Mouse (Mus musculus): ENCODE measurements around the gene Smu1. TPM values are rescaled to one million over a fixed set of nuclear protein-coding genes. Genes with fewer than 3 reads are reported as not detected.

The Smu1 gene
- polyA plus RNA-seq, 1 experiment: 41.9 TPM

DNA sequence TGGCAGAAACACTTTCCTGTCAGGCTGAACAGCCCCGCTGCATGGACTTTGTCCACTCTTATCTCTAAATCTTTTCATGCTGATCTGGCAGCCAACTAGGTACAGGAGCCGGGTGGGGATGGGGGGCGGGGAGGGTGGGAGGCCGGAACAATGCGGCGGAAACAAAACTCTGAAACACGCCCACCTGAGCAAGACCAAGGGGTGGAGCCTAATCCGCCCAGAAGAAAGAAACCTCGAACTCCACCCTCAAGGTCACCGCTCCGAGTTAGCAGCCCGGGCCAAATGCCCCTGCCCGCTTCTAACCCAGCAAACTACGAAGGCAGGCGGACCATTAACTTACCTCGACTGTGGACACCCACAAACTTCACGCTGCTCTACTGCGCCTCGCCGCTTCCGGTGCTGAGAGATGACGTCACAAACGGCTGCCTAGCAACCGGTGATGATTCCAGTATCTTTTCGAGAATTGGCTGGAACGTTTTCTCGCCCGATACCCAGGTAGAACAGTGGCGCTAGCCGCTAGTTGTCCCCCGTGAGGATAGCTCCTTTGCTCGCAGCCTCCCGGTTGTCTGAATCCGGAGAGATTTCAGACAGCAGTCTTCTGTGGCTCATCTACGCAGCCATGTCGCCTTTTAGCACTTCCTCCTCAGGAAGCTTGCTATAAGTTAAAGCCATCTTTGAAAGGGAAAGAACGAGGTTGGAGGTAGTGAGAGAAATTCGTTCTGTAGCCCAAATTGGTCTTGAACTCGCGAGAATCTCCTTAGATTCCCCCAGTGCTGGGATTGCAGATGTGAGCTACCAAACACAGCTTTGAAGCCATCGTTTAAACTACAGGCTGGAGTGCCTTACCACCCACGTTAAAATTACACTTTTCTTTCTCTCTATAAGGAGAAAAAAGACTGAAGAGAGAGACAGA is 54.7 kb downstream of the Smu1 start, which contains the start of gene Aptx:
Aptx (minus strand) TSS at position 398 of the 913 bp plus-strand sequence.
- Histone ChIP-seq H3K4me1 (ENCODE audit: control insufficient read depth, insufficient read depth, low read length) (no peaks in the 10 kb centered on the region; the same call in 1 of the 2 replicates), H3K27ac (ENCODE audit: control insufficient read depth, insufficient read depth, low read depth, low read length, poor library complexity) (peak within 1 kb of the TSS; percentile 93), H3K4me3 (replicated peaks; ENCODE audit: control insufficient read depth, low read depth, low read length) (peak within 1 kb of the TSS; percentile 76)
- WGBS: under 1% methylated on average over 42 of the region's 42 CpGs
- TF ChIP-seq POLR2A (IDR thresholded peaks at IDR 0.05; ENCODE audit: borderline replicate concordance, control insufficient read depth, low read depth, low read length) (peak; percentile 36; the same call in 1 of the 2 replicates), CTCF (IDR thresholded peaks at IDR 0.05; ENCODE audit: control insufficient read depth, insufficient read depth, low read length) (no peak)

DNA sequence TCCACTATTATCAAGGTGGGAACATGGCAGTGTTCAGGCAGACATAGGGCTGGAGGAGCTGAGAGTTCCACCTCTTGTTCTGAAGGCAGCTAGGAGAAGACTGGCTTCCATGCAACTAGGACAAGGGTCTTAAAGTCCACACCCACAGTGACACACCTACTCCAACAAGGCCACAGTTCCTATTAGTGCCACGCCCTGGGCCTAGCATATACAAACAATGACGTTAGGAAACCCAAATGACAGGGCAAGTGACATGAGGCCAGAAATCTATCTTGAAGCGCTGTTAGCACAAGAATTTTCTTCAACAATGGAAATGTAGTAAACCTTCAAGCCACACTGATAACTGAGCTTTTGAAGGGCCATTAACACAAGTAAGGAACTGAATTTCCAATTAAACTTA is 55.9 kb downstream of the Smu1 start:
- H3K27ac ChIP-seq (ENCODE audit: control insufficient read depth, insufficient read depth, low read depth, low read length, poor library complexity): no peak overlapping the region
- WGBS: 72% methylated on average over 3 of the region's 3 CpGs
- no peaks in the 10 kb centered on the region; the same call in 1 of the 2 replicates for H3K4me1 ChIP-seq (ENCODE audit: control insufficient read depth, insufficient read depth, low read length)
- H3K4me3 ChIP-seq (replicated peaks; ENCODE audit: control insufficient read depth, low read depth, low read length): no peak overlapping the region
- TF ChIP-seq POLR2A (IDR thresholded peaks at IDR 0.05; ENCODE audit: borderline replicate concordance, control insufficient read depth, low read depth, low read length) (no peak), CTCF (IDR thresholded peaks at IDR 0.05; ENCODE audit: control insufficient read depth, insufficient read depth, low read length) (no peak)

- no peak overlapping the region for H3K4me3 ChIP-seq (replicated peaks; ENCODE audit: control insufficient read depth, low read depth, low read length)
- no peak overlapping the region for H3K27ac ChIP-seq (ENCODE audit: control insufficient read depth, insufficient read depth, low read depth, low read length, poor library complexity)
- no peaks in the 10 kb centered on the region; the same call in 1 of the 2 replicates for H3K4me1 ChIP-seq (ENCODE audit: control insufficient read depth, insufficient read depth, low read length)
- WGBS: 68% methylated on average over 8 of the region's 8 CpGs
- TF ChIP-seq POLR2A (IDR thresholded peaks at IDR 0.05; ENCODE audit: borderline replicate concordance, control insufficient read depth, low read depth, low read length): no peak
- no peak for TF ChIP-seq CTCF (IDR thresholded peaks at IDR 0.05; ENCODE audit: control insufficient read depth, insufficient read depth, low read length)
These were observed 57.5 kb downstream of the Smu1 start for GRCm38 (mm10) chr4:40700216-40700615.

DNA sequence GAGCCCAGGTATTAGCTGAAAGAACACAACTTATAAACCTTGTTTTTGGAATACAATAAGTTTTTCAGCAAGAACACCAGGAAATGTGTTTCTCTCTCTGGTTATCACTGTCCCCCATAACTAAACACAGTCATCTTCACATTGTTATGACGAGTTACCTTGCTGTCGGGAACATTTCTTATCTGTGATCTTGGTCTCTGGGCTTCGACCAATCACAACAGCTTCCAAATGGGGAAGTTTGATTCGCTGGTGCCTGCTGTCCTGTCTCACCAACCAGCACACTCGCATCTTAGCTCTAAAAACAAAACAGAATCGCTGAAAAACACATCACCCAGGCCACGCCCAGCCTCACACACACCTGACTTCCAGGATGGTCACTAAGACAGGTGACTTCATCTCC is 60.7 kb downstream of the Smu1 start:
- WGBS: 60% methylated on average over 7 of the region's 7 CpGs
- Histone ChIP-seq H3K4me3 (replicated peaks; ENCODE audit: control insufficient read depth, low read depth, low read length) (no peak overlapping the region), H3K4me1 (ENCODE audit: control insufficient read depth, insufficient read depth, low read length) (no peaks in the 10 kb centered on the region; the same call in 1 of the 2 replicates), H3K27ac (ENCODE audit: control insufficient read depth, insufficient read depth, low read depth, low read length, poor library complexity) (no peak overlapping the region)
- TF ChIP-seq CTCF (IDR thresholded peaks at IDR 0.05; ENCODE audit: control insufficient read depth, insufficient read depth, low read length) (no peak), POLR2A (IDR thresholded peaks at IDR 0.05; ENCODE audit: borderline replicate concordance, control insufficient read depth, low read depth, low read length) (no peak)

GRCm38 (mm10) chr4:40691100-40691499 is 66.6 kb downstream of the Smu1 start:
- Histone ChIP-seq H3K4me3 (replicated peaks; ENCODE audit: control insufficient read depth, low read depth, low read length) (no peak overlapping the region), H3K4me1 (ENCODE audit: control insufficient read depth, insufficient read depth, low read length) (no peaks in the 10 kb centered on the region), H3K27ac (ENCODE audit: control insufficient read depth, insufficient read depth, low read depth, low read length, poor library complexity) (no peak overlapping the region)
- 89% methylated on average over 11 of the region's 11 CpGs for WGBS
- TF ChIP-seq POLR2A (IDR thresholded peaks at IDR 0.05; ENCODE audit: borderline replicate concordance, control insufficient read depth, low read depth, low read length) (no peak), CTCF (IDR thresholded peaks at IDR 0.05; ENCODE audit: control insufficient read depth, insufficient read depth, low read length) (no peak)

Other genes with a start within 250 kb of the Smu1 start
- gene Aptx, start 54.7 kb downstream of the Smu1 start, polyA plus RNA-seq (2011; ENCODE audit: insufficient read depth, insufficient read length, low replicate concordance, missing spikeins): 7.5 and 17.3 TPM in 2 replicates
- gene Dnaja1, start 35.8 kb downstream of the Smu1 start, polyA plus RNA-seq (2011; ENCODE audit: insufficient read depth, insufficient read length, low replicate concordance, missing spikeins): 60.8 and 84.2 TPM in 2 replicates
- 32.2 and 44.4 TPM in 2 replicates for gene B4galt1, start 96.1 kb upstream of the Smu1 start, polyA plus RNA-seq (2011; ENCODE audit: insufficient read depth, insufficient read length, low replicate concordance, missing spikeins)
- gene Spink4, start 162.1 kb upstream of the Smu1 start, polyA plus RNA-seq (2011; ENCODE audit: insufficient read depth, insufficient read length, low replicate concordance, missing spikeins): not detected in 2 replicates
- gene Bag1, start 190.4 kb upstream of the Smu1 start, polyA plus RNA-seq (2011; ENCODE audit: insufficient read depth, insufficient read length, low replicate concordance, missing spikeins): 144 and 216 TPM in 2 replicates
- 28.2 and 49.0 TPM in 2 replicates for gene Chmp5, start 190.5 kb upstream of the Smu1 start, polyA plus RNA-seq (2011; ENCODE audit: insufficient read depth, insufficient read length, low replicate concordance, missing spikeins)
- 37.5 and 46.1 TPM in 2 replicates for gene Nfx1, start 213.0 kb upstream of the Smu1 start, polyA plus RNA-seq (2011; ENCODE audit: insufficient read depth, insufficient read length, low replicate concordance, missing spikeins)

Measured in bone marrow, adult 2 months (tissue).